Mouse (Mus musculus): ENCODE results near the gene B230217C12Rik. TPM values are rescaled to one million over a fixed set of nuclear protein-coding genes. Genes with fewer than 3 reads are reported as not detected.

The B230217C12Rik gene
- polyA plus RNA-seq, 1 experiment from 2014 or later = 12.3 TPM

DNA sequence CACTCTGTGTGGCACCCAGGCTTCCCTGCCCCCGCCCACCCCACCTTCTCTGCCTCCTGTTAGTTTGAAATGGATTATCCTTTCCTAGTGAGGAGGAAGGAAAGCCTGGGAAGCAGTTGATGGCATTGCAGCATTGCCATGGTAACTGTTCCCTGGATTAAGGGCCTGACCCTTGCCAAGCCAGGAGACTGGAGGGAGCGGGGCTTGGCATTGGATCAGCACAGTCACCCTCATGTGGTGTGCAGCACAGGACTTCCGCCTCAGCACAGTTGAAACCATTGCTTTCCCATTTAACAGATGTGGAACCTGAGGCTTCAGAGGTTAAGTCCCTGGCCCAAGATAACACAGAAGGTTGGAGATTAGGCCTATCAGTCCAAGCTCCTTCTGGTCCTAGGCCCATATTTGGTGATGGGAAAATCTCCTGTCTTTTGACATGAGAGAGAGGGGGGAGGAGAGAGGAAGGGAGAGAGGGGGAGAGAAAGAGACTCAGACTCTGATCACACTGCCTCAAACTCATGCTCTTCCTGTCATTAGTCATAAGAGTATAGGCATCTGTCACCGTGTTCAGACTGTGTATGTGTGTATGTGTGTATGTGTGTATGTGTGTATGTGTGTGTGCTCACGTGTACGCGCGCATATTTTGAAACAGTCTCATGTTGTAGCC, 19.0 kb upstream of the B230217C12Rik start:
- Histone ChIP-seq H3K27ac (no peak overlapping the region), H3K27me3 (ENCODE audit: insufficient read depth, poor library complexity, severe bottlenecking) (no peaks in the 10 kb centered on the region), H3K4me1 (replicated peaks) (peaks cover 70% of the 10 kb centered on the region), H3K4me3 (no peak overlapping the region), H3K9me3 (no peaks in the 10 kb centered on the region), H3K36me3 (peaks cover 56% of the 10 kb centered on the region)
- no peak for DNase-seq (ENCODE audit: low spot score)
- WGBS = 91% methylated on average over 8 of the region's 8 CpGs

DNA sequence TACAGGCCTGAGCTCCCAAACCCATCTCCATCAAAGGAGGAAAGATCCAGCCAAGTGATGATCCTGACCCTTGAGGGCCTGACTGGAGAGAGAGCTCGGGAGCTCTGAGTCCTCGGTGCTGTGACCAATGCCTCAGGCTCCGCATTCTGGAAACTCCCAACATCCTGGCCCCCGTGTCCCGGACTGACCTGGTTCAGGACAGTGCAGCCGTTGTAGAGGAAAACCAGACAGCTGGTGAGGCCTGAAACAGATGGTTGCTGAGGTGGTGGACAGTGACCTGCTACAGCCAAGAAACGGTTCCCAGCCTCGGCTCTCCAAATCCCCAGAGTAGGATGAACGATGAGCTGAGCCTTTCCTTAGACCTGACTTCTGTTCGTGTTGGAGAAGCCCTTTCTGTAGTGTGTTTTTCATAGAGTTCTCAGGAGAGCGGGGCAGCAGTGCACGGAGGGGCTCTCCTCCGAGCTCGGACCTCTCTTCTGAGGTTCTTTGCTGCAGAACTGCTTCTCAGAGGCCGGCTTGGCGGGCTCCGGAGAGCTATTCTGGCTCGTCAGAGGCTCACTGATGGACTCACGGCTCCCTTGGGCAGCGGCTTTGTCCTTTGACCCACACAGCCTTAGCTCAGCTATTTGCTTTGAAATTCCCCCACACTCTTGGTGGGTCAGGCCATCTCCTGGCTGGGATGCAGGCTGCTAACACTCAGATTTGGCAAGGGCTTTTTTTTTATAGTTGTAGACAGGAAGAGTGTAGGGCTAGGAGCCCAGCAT, 17.6 kb upstream of the B230217C12Rik start:
- Histone ChIP-seq H3K4me3 (no peak overlapping the region), H3K36me3 (peaks cover 66% of the 10 kb centered on the region), H3K27ac (peak overlapping the region; percentile 6; the same call in 1 of the 2 replicates), H3K9me3 (no peaks in the 10 kb centered on the region), H3K27me3 (ENCODE audit: insufficient read depth, poor library complexity, severe bottlenecking) (no peaks in the 10 kb centered on the region), H3K4me1 (replicated peaks) (peaks cover 55% of the 10 kb centered on the region)
- DNase-seq (ENCODE audit: low spot score) = no peak
- 68% methylated on average over 20 of the region's 20 CpGs for WGBS

DNA sequence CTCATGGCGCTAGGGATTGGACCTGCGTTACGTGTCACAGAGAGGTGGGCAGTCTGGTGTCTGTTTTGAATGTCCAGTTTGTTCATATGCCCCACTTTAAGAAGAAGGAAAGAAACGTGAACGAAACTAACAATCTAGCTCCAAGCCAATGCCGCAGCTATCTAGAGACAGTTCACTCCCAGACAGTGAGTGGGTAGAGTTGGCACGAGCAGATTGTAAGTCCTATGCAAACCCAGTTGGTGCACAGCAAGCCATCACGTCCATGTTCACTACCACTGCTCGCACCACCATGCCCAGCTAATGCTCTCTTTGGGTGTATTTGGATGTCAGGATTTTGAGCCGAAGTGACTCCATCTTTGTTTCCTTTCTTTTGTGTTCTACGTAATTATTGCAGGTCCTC, 16.4 kb upstream of the B230217C12Rik start:
- H3K4me3 ChIP-seq = no peak overlapping the region
- H3K4me1 ChIP-seq (replicated peaks) = peaks cover 44% of the 10 kb centered on the region
- H3K27ac ChIP-seq = no peak overlapping the region
- DNase-seq (ENCODE audit: low spot score) = no peak
- H3K36me3 ChIP-seq = peaks cover 72% of the 10 kb centered on the region
- WGBS = 96% methylated on average over 11 of the region's 11 CpGs
- H3K9me3 ChIP-seq = no peaks in the 10 kb centered on the region
- H3K27me3 ChIP-seq (ENCODE audit: insufficient read depth, poor library complexity, severe bottlenecking) = no peaks in the 10 kb centered on the region

DNA sequence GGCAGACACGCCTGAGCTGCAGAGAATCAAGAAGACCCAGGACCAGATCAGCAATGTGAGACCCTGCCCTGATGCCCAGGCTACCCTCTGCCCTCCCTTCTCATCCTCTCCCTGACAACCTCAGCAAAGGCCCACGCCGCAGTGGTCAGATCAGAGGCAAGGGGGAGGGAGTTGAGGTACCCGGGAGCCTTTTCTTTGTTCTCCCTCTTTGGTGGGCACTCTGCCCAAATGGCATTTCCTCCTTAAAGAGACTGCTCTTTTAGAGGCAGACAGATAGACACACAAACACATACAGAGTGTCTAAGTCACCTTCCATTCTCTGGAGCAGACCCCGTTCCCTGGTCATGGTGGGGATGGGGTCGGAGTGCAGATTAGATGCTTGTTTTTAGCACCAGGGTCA, 15.7 kb upstream of the B230217C12Rik start:
- peaks cover 78% of the 10 kb centered on the region for H3K36me3 ChIP-seq
- H3K27ac ChIP-seq = no peak overlapping the region
- 92% methylated on average over 6 of the region's 6 CpGs for WGBS

DNA sequence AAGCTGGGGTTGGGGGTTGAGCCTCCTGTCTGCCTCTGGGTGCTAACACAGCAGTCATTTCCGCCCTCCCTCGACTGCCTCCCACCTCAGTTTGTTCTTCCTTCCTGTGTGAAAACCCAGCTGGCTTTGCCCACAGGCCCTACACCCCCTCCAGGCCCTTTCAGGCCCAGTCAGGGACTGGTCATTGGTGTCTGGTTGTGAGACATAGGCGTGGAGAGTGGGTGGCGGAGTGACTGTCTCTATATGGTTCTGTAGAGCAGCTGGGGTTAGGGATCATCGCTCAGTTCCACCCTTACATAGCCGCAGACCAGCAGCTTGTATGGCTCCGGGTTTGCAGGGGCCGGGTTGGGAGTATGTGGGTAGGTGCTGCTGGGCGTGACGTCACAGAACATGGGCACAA, 15.3 kb upstream of the B230217C12Rik start:
- Histone ChIP-seq H3K4me1 (replicated peaks) (peaks cover 37% of the 10 kb centered on the region), H3K27me3 (ENCODE audit: insufficient read depth, poor library complexity, severe bottlenecking) (no peaks in the 10 kb centered on the region), H3K9me3 (no peaks in the 10 kb centered on the region), H3K4me3 (no peak overlapping the region), H3K36me3 (peaks cover 80% of the 10 kb centered on the region), H3K27ac (no peak overlapping the region)
- DNase-seq (ENCODE audit: low spot score) = no peak
- 91% methylated on average over 10 of the region's 10 CpGs for WGBS

More for the DNA sequence above, 15.7 kb upstream of the B230217C12Rik start:
- Histone ChIP-seq H3K4me3 (no peak overlapping the region), H3K4me1 (replicated peaks) (peaks cover 38% of the 10 kb centered on the region), H3K27me3 (ENCODE audit: insufficient read depth, poor library complexity, severe bottlenecking) (no peaks in the 10 kb centered on the region), H3K9me3 (no peaks in the 10 kb centered on the region)
- no peak for DNase-seq (ENCODE audit: low spot score)

DNA sequence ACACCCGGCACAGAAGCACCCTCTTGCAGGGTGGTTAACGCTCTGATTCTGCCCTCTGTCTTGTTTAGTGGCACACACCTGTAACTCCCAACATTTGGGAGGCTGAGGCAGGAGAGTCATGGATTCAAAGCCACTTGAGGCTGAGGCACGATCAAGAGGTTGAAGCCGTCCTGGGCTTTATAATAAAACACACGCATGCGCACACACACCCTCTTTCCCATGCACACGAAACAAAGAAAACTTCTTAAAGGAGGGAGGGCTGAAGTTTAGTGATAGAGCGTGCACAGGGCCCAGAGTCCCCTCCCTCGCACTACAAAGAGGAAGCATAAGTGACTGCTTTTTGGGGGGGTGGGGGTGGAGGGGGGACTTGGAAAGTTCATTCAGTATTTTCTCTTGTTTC, 14.6 kb upstream of the B230217C12Rik start:
- 88% methylated on average over 9 of the region's 9 CpGs for WGBS
- Histone ChIP-seq H3K36me3 (peaks cover 77% of the 10 kb centered on the region), H3K9me3 (no peaks in the 10 kb centered on the region), H3K27me3 (ENCODE audit: insufficient read depth, poor library complexity, severe bottlenecking) (no peaks in the 10 kb centered on the region), H3K4me1 (replicated peaks) (peaks cover 31% of the 10 kb centered on the region), H3K27ac (no peak overlapping the region), H3K4me3 (no peak overlapping the region)
- DNase-seq (ENCODE audit: low spot score) = no peak

DNA sequence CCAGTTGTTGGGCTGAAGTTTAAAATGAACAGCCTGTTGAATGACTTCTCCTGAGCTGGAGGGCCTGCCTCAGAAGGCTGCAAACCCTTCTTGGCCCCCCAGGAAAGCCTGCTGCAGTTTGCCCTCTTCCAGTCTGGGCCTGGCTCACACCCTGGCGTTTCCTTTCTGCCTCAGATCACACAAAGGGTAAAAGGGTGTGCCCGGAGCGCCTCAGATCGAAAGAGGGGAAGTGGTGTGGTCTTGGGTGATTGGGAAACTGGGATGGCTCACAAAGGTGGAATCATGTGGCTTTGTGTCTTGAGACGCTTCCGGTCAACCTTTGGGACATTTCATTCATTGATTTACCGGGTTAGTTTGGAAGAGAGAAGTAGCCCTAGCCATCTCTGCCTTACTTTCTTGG, 14.2 kb upstream of the B230217C12Rik start:
- no peak for DNase-seq (ENCODE audit: low spot score)
- no peak overlapping the region for H3K4me3 ChIP-seq
- no peaks in the 10 kb centered on the region for H3K9me3 ChIP-seq
- peaks cover 26% of the 10 kb centered on the region for H3K4me1 ChIP-seq (replicated peaks)
- no peaks in the 10 kb centered on the region for H3K27me3 ChIP-seq (ENCODE audit: insufficient read depth, poor library complexity, severe bottlenecking)
- WGBS = 84% methylated on average over 7 of the region's 7 CpGs
- peaks cover 74% of the 10 kb centered on the region for H3K36me3 ChIP-seq
- H3K27ac ChIP-seq = no peak overlapping the region

DNA sequence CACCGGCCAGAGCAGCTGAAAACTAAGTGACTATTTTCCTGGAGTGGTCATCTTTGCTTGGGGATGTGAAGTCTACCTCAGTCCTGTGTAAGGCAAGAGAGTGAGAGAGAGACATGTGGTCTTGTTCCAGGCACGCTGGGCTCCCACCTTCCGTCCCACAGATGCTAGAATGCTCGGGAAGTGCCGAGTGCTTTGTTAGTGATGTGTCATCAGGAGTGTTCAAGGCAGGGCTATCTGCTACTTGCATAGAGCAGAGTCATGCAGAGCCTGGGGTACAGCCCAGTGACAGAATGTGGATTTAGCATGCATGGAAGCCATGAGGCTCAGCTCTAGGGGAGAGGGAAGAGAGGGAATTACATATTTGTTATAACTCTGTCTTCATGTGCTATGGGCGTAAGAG, 12.9 kb upstream of the B230217C12Rik start:
- no peaks in the 10 kb centered on the region for H3K9me3 ChIP-seq
- no peak for DNase-seq (ENCODE audit: low spot score)
- H3K27ac ChIP-seq = no peak overlapping the region
- 91% methylated on average over 6 of the region's 6 CpGs for WGBS
- H3K27me3 ChIP-seq (ENCODE audit: insufficient read depth, poor library complexity, severe bottlenecking) = no peaks in the 10 kb centered on the region
- no peak overlapping the region for H3K4me3 ChIP-seq
- peaks cover 21% of the 10 kb centered on the region for H3K4me1 ChIP-seq (replicated peaks)
- peaks cover 79% of the 10 kb centered on the region for H3K36me3 ChIP-seq

DNA sequence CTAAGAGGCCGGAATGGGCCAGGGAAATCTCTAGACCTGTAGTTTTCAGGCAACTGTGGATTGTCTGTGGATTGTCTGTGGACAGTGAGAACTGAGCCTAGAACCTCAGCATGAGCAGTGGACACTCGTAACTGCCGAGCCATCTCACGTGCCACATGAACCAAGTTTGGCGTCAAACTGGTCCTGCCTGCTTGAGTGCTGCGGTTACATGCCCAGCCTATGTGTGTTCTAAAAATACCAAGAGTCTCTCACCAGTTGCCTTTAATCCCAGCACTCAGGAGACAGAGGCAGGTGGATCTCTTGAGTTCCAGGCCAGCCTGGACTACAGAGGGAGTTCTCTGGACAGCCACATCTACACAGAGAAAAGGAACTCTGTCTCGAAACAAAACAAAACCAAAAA, 11.2 kb upstream of the B230217C12Rik start:
- Histone ChIP-seq H3K36me3 (peaks cover 79% of the 10 kb centered on the region), H3K27ac (no peak overlapping the region), H3K4me3 (no peak overlapping the region), H3K4me1 (replicated peaks) (peaks cover 14% of the 10 kb centered on the region; the same call in 1 of the 2 replicates), H3K9me3 (no peaks in the 10 kb centered on the region), H3K27me3 (ENCODE audit: insufficient read depth, poor library complexity, severe bottlenecking) (no peaks in the 10 kb centered on the region)
- DNase-seq (ENCODE audit: low spot score) = no peak
- 95% methylated on average over 7 of the region's 7 CpGs for WGBS

DNA sequence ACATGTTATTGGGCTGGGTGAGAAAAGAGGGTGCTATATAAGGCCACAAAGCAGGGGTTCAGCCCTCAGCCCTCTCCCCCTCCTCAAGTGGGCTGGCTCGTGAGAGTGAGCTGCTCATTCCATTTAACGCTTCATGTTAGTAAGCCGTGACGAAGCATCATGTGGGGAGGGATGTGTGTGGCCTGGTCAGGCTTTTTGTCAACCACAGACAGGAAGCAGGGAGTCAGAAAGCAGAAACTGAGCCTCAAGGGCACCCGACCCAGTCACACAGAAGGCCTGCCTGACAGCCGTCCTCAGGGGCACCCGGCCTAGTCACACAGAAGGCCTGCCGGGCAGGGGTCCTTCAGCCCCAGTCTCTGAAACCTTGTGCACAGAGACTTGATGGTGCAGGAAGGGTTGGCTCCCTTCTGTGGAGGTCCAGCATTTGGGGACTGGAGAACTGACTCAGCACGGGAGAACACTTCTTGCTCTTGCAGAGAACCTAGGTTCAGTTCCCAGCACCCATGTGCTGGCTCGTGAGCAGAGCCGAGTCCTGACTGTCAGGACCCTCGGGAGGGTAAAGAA, 10.6 kb upstream of the B230217C12Rik start:
- no peak for DNase-seq (ENCODE audit: low spot score)
- no peaks in the 10 kb centered on the region for H3K9me3 ChIP-seq
- no peak overlapping the region for H3K4me3 ChIP-seq
- H3K27ac ChIP-seq = 0 out of 2 replicates have a peak overlapping the region, but pooled peaks have one; percentile 8
- peaks cover 79% of the 10 kb centered on the region for H3K36me3 ChIP-seq
- 85% methylated on average over 12 of the region's 12 CpGs for whole genome bisulfite sequencing
- peaks cover 10% of the 10 kb centered on the region; the same call in 1 of the 2 replicates for H3K4me1 ChIP-seq (replicated peaks)
- H3K27me3 ChIP-seq (ENCODE audit: insufficient read depth, poor library complexity, severe bottlenecking) = no peaks in the 10 kb centered on the region

DNA sequence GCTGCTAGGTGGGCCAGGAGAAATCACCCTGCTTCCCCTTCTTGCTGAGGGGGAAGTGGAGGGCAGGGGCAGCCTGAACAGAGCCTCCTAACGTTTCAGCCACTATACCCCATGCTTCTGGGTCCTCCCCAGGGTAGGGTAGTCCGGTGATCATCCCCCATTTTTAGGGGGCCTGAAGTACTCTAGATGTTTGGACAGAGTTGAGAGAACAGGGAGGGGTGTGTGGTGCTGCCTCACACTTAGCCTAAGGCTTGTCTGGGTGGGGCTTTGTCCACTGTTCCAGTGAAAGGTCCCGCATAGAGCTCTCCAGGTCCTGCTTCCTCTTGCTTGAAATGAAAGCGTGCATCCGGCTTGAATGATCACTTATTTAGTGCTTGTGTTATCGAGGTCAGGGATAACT, 10.1 kb upstream of the B230217C12Rik start:
- WGBS = 87% methylated on average over 6 of the region's 6 CpGs
- Histone ChIP-seq H3K4me1 (replicated peaks) (peaks cover 5% of the 10 kb centered on the region; the same call in 1 of the 2 replicates), H3K4me3 (no peak overlapping the region), H3K27ac (no peak overlapping the region), H3K9me3 (no peaks in the 10 kb centered on the region), H3K36me3 (peaks cover 79% of the 10 kb centered on the region), H3K27me3 (ENCODE audit: insufficient read depth, poor library complexity, severe bottlenecking) (no peaks in the 10 kb centered on the region)
- no peak for DNase-seq (ENCODE audit: low spot score)

DNA sequence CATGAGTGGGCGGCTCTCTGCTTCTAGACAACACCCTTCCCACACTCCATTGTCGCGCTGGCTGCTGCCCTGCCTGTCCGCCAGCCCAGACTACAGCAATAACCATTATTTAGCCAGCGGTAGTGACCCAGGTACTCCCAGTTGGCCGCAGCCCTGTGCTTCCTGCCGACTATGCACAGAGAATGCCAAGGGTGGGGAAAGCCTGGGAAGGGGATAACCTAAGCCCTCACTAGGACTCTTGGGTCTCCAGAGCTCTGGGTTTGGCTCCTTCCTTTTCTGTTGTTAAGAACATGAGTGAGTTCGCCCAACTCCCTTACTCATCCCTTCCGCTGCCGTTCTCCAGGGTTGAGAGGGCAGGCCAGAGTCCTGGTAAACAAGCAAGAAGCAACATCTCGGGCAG, 8.6 kb upstream of the B230217C12Rik start:
- Histone ChIP-seq H3K27me3 (ENCODE audit: insufficient read depth, poor library complexity, severe bottlenecking) (no peaks in the 10 kb centered on the region), H3K27ac (no peak overlapping the region), H3K36me3 (peaks cover 79% of the 10 kb centered on the region), H3K4me3 (no peak overlapping the region), H3K4me1 (replicated peaks) (no peaks in the 10 kb centered on the region; the same call in 1 of the 2 replicates), H3K9me3 (no peaks in the 10 kb centered on the region)
- 85% methylated on average over 11 of the region's 11 CpGs for WGBS
- DNase-seq (ENCODE audit: low spot score) = no peak

DNA sequence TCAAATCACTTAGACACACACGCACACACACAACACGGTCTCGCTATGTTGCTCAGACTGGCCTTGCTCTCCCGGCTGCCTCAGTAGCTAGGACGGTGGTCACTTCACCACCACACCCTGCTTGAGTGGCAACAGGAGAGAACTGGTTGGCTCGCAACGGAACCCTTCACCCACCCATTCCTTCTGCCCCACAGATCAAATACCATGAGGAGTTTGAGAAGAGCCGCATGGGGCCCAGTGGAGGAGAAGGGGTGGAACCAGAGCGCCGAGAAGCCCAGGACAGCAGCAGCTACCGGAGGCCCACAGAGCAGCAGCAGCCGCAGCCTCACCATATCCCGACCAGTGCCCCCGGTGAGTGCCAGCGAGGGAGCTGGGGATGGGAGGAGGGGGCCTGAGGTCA, 7.2 kb upstream of the B230217C12Rik start:
- Histone ChIP-seq H3K36me3 (peaks cover 78% of the 10 kb centered on the region), H3K4me3 (no peak overlapping the region), H3K9me3 (no peaks in the 10 kb centered on the region), H3K4me1 (replicated peaks) (no peaks in the 10 kb centered on the region; the same call in 1 of the 2 replicates), H3K27ac (0 out of 2 replicates have a peak overlapping the region, but pooled peaks have one; percentile 12), H3K27me3 (ENCODE audit: insufficient read depth, poor library complexity, severe bottlenecking) (no peaks in the 10 kb centered on the region)
- WGBS = 75% methylated on average over 15 of the region's 15 CpGs
- DNase-seq (ENCODE audit: low spot score) = no peak

Data from hindbrain, embryonic 10.5 days (tissue).